Mouse (Mus musculus) liver, postnatal 0 days (tissue): Measurements from ENCODE around the gene Bsx. TPM values are rescaled to one million over a fixed set of nuclear protein-coding genes. Genes with fewer than 3 reads are reported as not detected.

Experiments
- ATAC-seq: fragments of 200-750 bp; cut with Nextera tagmentation; 2 replicates; pipeline ENCODE4 v1.8.0; 2017; ENCODE audit warnings: mild to moderate bottlenecking, moderate library complexity
- DNase-seq: peaks from one replicate; pipeline ENCODE4 v3.0.0-alpha.2; 2016
- H3K27ac ChIP-seq: fragments of 300-500 bp; sonication (generic); 2 replicates; pipeline ENCODE4 v1.5.1; 2014; ENCODE audit warnings: antibody characterized with exemption, moderate library complexity, mild to moderate bottlenecking, low read depth
- H3K27me3 ChIP-seq: fragments of 300-500 bp; sonication (generic); 2 replicates; pipeline ENCODE4 v1.6.1; 2014; ENCODE audit warnings: low read length, control low read depth, mixed read lengths; ENCODE audit not compliant: insufficient read depth
- H3K36me3 ChIP-seq: fragments of 300-500 bp; sonication (generic); replicated peaks from 2 replicates; pipeline ENCODE4 v1.6.1; 2014; ENCODE audit warnings: mild to moderate bottlenecking, control low read depth, low read length, moderate library complexity, mixed read lengths; ENCODE audit not compliant: insufficient read depth
- H3K4me1 ChIP-seq: fragments of 300-500 bp; sonication (generic); 2 replicates; pipeline ENCODE4 v1.6.1; 2014; ENCODE audit warnings: antibody characterized with exemption, mild to moderate bottlenecking, control low read depth; ENCODE audit not compliant: insufficient read depth
- H3K4me2 ChIP-seq: fragments of 300-500 bp; sonication (generic); 2 replicates; pipeline ENCODE4 v1.6.1; 2014; ENCODE audit warnings: low read depth, mild to moderate bottlenecking, low read length, moderate library complexity, mixed read lengths
- H3K4me3 ChIP-seq: fragments of 300-500 bp; sonication (generic); 2 replicates; pipeline ENCODE4 v1.5.1; 2014; ENCODE audit warnings: low read depth, low read length
- H3K9ac ChIP-seq: fragments of 300-500 bp; sonication (generic); replicated peaks from 2 replicates; pipeline ENCODE4 v1.6.1; 2014; ENCODE audit warnings: mild to moderate bottlenecking, moderate library complexity
- H3K9me3 ChIP-seq: fragments of 300-500 bp; sonication (generic); 2 replicates; pipeline ENCODE4 v1.6.1; 2016; ENCODE audit warnings: mild to moderate bottlenecking, control low read depth, low read length, mixed read lengths
- CTCF ChIP-seq: sonication (generic); IDR thresholded peaks from 2 replicates; pipeline ENCODE4 v1.5.1; 2016; ENCODE audit warnings: antibody characterized with exemption, low read depth
- EP300 ChIP-seq: IDR thresholded peaks from 2 replicates; pipeline ENCODE4 v1.6.1; 2016; ENCODE audit warnings: antibody characterized with exemption, low read depth, mild to moderate bottlenecking
- WGBS: fragments of 180-500 bp; shearing (Covaris S2); extraction: QIAGEN DNeasy Blood & Tissue Kit; methylation state at CpG from one replicate; pipeline ENCODE4 v1.1.7; 2014; ENCODE audit not compliant: insufficient replicate concordance; 5-methylcytosine and 5-hydroxymethylcytosine counted together
- polyA plus RNA-seq: library from polyadenylated mRNA; unstranded; fragments of >200 nt; fragmentation: Nextera tagmentation; extraction: Ambion mirVana; gene quantifications from 2 replicates; pipeline ENCODE4 v1.2.1, GENCODE M21; 2015

Bsx gene
- polyA plus RNA-seq, 1 experiment from 2014 or later: not detected

GRCm38 (mm10) chr9:40908411-40908810 lies 34.5 kb downstream of the Bsx start:
- no peak for TF ChIP-seq EP300
- TF ChIP-seq CTCF: no peak
- DNase-seq: no peak
- Histone ChIP-seq H3K27ac (no peak overlapping the region), H3K4me3 (no peak overlapping the region), H3K36me3 (no peaks in the 10 kb centered on the region), H3K9ac (no peak overlapping the region), H3K27me3 (no peaks in the 10 kb centered on the region; the same call in 1 of the 2 replicates), H3K9me3 (no peaks in the 10 kb centered on the region), H3K4me1 (no peaks in the 10 kb centered on the region), H3K4me2 (no peak overlapping the region)
- 76% methylated on average over 8 of the region's 8 CpGs for WGBS
- no peak for ATAC-seq

- Histone ChIP-seq H3K9me3 (no peaks in the 10 kb centered on the region), H3K27me3 (no peaks in the 10 kb centered on the region; the same call in 1 of the 2 replicates), H3K4me3 (no peak overlapping the region), H3K4me2 (no peak overlapping the region), H3K9ac (no peak overlapping the region), H3K36me3 (no peaks in the 10 kb centered on the region), H3K4me1 (no peaks in the 10 kb centered on the region), H3K27ac (no peak overlapping the region)
- 79% methylated on average over 7 of the region's 7 CpGs for WGBS
- ATAC-seq (no peak), DNase-seq (no peak)
- TF ChIP-seq CTCF: no peak
- no peak for TF ChIP-seq EP300
Observed at GRCm38 (mm10) chr9:40908915-40909314, 35.0 kb downstream of the Bsx start.

GRCm38 (mm10) chr9:40917871-40918613 lies 44.1 kb downstream of the Bsx start:
- DNase-seq (no peak), ATAC-seq (no peak)
- TF ChIP-seq CTCF (no peak), EP300 (no peak)
- Histone ChIP-seq H3K9ac (no peak overlapping the region), H3K27me3 (no peaks in the 10 kb centered on the region), H3K27ac (no peak overlapping the region), H3K36me3 (no peaks in the 10 kb centered on the region), H3K4me3 (no peak overlapping the region), H3K4me1 (no peaks in the 10 kb centered on the region), H3K4me2 (no peak overlapping the region), H3K9me3 (no peaks in the 10 kb centered on the region)
- 49% methylated on average over 12 of the region's 12 CpGs for WGBS

GRCm38 (mm10) chr9:40927351-40927980 lies 53.5 kb downstream of the Bsx start:
- Histone ChIP-seq H3K36me3 (no peaks in the 10 kb centered on the region), H3K4me3 (no peak overlapping the region), H3K9me3 (no peaks in the 10 kb centered on the region), H3K27ac (no peak overlapping the region), H3K4me1 (no peaks in the 10 kb centered on the region), H3K4me2 (no peak overlapping the region), H3K9ac (no peak overlapping the region), H3K27me3 (no peaks in the 10 kb centered on the region)
- no peak for DNase-seq
- ATAC-seq: no peak
- WGBS: 77% methylated on average over 17 of the region's 17 CpGs
- no peak for TF ChIP-seq EP300

Other genes starting within 250 kb of the Bsx start
- not detected in 2 replicates for gene Gm21915, start 203.5 kb upstream of the Bsx start, polyA plus RNA-seq
- gene Clmp, start 188.2 kb upstream of the Bsx start, polyA plus RNA-seq: 1.8 and 1.9 TPM in 2 replicates
- 750 and 793 TPM in 2 replicates for gene Hspa8, start 73.1 kb upstream of the Bsx start, polyA plus RNA-seq
- gene Jhy, start 90.0 kb downstream of the Bsx start, polyA plus RNA-seq: 0.04 TPM in 1 of 2 replicates, not detected in the other
- 0.06 and 0.08 TPM in 2 replicates for gene Crtam, start 130.5 kb downstream of the Bsx start, polyA plus RNA-seq